Mouse (Mus musculus) liver, adult (tissue): ENCODE results near the gene Apobr.

Experiments
- GATA4 ChIP-seq: IDR thresholded peaks from 2 replicates; pipeline ENCODE4 v1.6.1; 2014; ENCODE audit warnings: mild to moderate bottlenecking, low read length; ENCODE audit not compliant: insufficient replicate concordance

Apobr gene

GRCm38 (mm10) chr7:126623381-126623780 lies 38.6 kb downstream of the Apobr start:
- TF ChIP-seq GATA4 = no peak

GRCm38 (mm10) chr7:126624774-126625173 lies 40.0 kb downstream of the Apobr start:
- no peak for TF ChIP-seq GATA4

- no peak for TF ChIP-seq GATA4
Observed at GRCm38 (mm10) chr7:126625369-126625768, 40.6 kb downstream of the Apobr start.

GRCm38 (mm10) chr7:126625807-126626600 lies 41.3 kb downstream of the Apobr start:
- no peak for TF ChIP-seq GATA4

- no peak for TF ChIP-seq GATA4
Observed at GRCm38 (mm10) chr7:126628111-126628510, 43.4 kb downstream of the Apobr start.

GRCm38 (mm10) chr7:126629915-126630314 lies 45.2 kb downstream of the Apobr start:
- TF ChIP-seq GATA4 = no peak

- TF ChIP-seq GATA4 = no peak
Observed at GRCm38 (mm10) chr7:126630824-126631518, 46.2 kb downstream of the Apobr start, which contains the start of gene Nupr1. Gene Nupr1 (minus strand): TSS chr7:126630861.

- TF ChIP-seq GATA4 = no peak
Observed at GRCm38 (mm10) chr7:126632478-126632877, 47.7 kb downstream of the Apobr start.

GRCm38 (mm10) chr7:126635375-126635774 lies 50.6 kb downstream of the Apobr start:
- no peak for TF ChIP-seq GATA4

- no peak for TF ChIP-seq GATA4
Observed at GRCm38 (mm10) chr7:126636733-126637520, 52.2 kb downstream of the Apobr start.
